Mouse (Mus musculus) embryonic facial prominence, embryonic 14.5 days (tissue): ENCODE measurements around the gene Celsr1. TPM values are rescaled to one million over a fixed set of nuclear protein-coding genes. Genes with fewer than 3 reads are reported as not detected.

Experiments
- ATAC-seq: fragments of 200-750 bp; cut with Nextera tagmentation; 2 replicates; pipeline ENCODE4 v1.8.0; 2017; ENCODE audit warnings: low read depth, moderate number of reproducible peaks, moderate TSS enrichment
- DNase-seq: peaks from one replicate; pipeline ENCODE4 v3.0.0-alpha.2; 2015; ENCODE audit warnings: low spot score
- H3K27ac ChIP-seq: fragments of 300-500 bp; sonication (generic); replicated peaks from 2 replicates; pipeline ENCODE4 v1.5.1; 2014; ENCODE audit warnings: low read depth, mild to moderate bottlenecking, low read length, moderate library complexity
- H3K27me3 ChIP-seq: fragments of 300-500 bp; sonication (generic); replicated peaks from 2 replicates; pipeline ENCODE4 v1.6.1; 2014; ENCODE audit warnings: low read length; ENCODE audit not compliant: control insufficient read depth, insufficient read depth
- H3K36me3 ChIP-seq: fragments of 300-500 bp; sonication (generic); 2 replicates; pipeline ENCODE4 v1.6.1; 2014; ENCODE audit warnings: low read length, mixed read lengths; ENCODE audit not compliant: control insufficient read depth, insufficient read depth
- H3K4me1 ChIP-seq: fragments of 300-500 bp; sonication (generic); 2 replicates; pipeline ENCODE4 v1.6.1; 2014; ENCODE audit warnings: antibody characterized with exemption, low read length; ENCODE audit not compliant: control insufficient read depth, insufficient read depth
- H3K4me2 ChIP-seq: fragments of 300-500 bp; sonication (generic); 2 replicates; pipeline ENCODE4 v1.6.1; 2014; ENCODE audit warnings: low read depth, mild to moderate bottlenecking, low read length, moderate library complexity, mixed read lengths
- H3K4me3 ChIP-seq: fragments of 300-500 bp; sonication (generic); 2 replicates; pipeline ENCODE4 v1.5.1; 2014; ENCODE audit warnings: low read depth, mild to moderate bottlenecking, low read length
- H3K9ac ChIP-seq: fragments of 300-500 bp; sonication (generic); 2 replicates; pipeline ENCODE4 v1.6.1; 2014; ENCODE audit warnings: low read depth, mild to moderate bottlenecking, low read length, moderate library complexity, mixed read lengths
- H3K9me3 ChIP-seq: fragments of 300-500 bp; sonication (generic); 2 replicates; pipeline ENCODE4 v1.6.1; 2016; ENCODE audit warnings: low read length; ENCODE audit not compliant: control insufficient read depth
- WGBS: fragments of 180-500 bp; shearing (Covaris S2); extraction: QIAGEN DNeasy Blood & Tissue Kit; methylation state at CpG from one replicate; pipeline ENCODE4 v1.1.7; 2014; 5-methylcytosine and 5-hydroxymethylcytosine counted together
- polyA plus RNA-seq: library from polyadenylated mRNA; unstranded; fragments of >200 nt; fragmentation: Nextera tagmentation; extraction: Ambion mirVana; gene quantifications from 2 replicates; pipeline ENCODE4 v1.2.1, GENCODE M21; 2014

The Celsr1 gene
- polyA plus RNA-seq, 1 experiment from 2014 or later, result 5.5 TPM

GRCm38 (mm10) chr15:85947541-85947940 is 86.0 kb downstream of the Celsr1 start:
- Histone ChIP-seq H3K4me3 (no peak overlapping the region), H3K9ac (no peak overlapping the region), H3K27ac (no peak overlapping the region), H3K36me3 (no peaks in the 10 kb centered on the region), H3K9me3 (no peaks in the 10 kb centered on the region), H3K4me2 (no peak overlapping the region), H3K27me3 (no peaks in the 10 kb centered on the region), H3K4me1 (peaks cover 4% of the 10 kb centered on the region)
- WGBS, result 45% methylated on average over 9 of the region's 9 CpGs
- DNase-seq (peak; percentile 65), ATAC-seq (peak; percentile 86)

GRCm38 (mm10) chr15:85935627-85936049 is 97.9 kb downstream of the Celsr1 start:
- H3K36me3 ChIP-seq, result no peaks in the 10 kb centered on the region
- no peaks in the 10 kb centered on the region for H3K4me1 ChIP-seq
- H3K9me3 ChIP-seq, result no peaks in the 10 kb centered on the region
- no peak overlapping the region for H3K4me2 ChIP-seq
- 25% methylated on average over 5 of the region's 5 CpGs for WGBS
- ATAC-seq, result peak; percentile 30; the same call in 1 of the 2 replicates
- no peak overlapping the region for H3K4me3 ChIP-seq
- H3K9ac ChIP-seq, result no peak overlapping the region
- DNase-seq, result peak; percentile 48
- H3K27me3 ChIP-seq, result no peaks in the 10 kb centered on the region
- no peak overlapping the region for H3K27ac ChIP-seq

GRCm38 (mm10) chr15:85928161-85928560 is 105.4 kb downstream of the Celsr1 start:
- 83% methylated on average over 12 of the region's 12 CpGs for WGBS
- ATAC-seq, result no peak
- no peaks in the 10 kb centered on the region for H3K9me3 ChIP-seq
- H3K9ac ChIP-seq, result no peak overlapping the region
- H3K4me1 ChIP-seq, result no peaks in the 10 kb centered on the region
- no peak overlapping the region for H3K4me2 ChIP-seq
- no peak for DNase-seq
- no peak overlapping the region for H3K27ac ChIP-seq
- H3K4me3 ChIP-seq, result no peak overlapping the region
- no peaks in the 10 kb centered on the region for H3K36me3 ChIP-seq
- H3K27me3 ChIP-seq, result no peaks in the 10 kb centered on the region

- 91% methylated on average over 10 of the region's 11 CpGs for WGBS
- H3K4me1 ChIP-seq, result no peaks in the 10 kb centered on the region
Observed at GRCm38 (mm10) chr15:85921855-85922254, 111.7 kb downstream of the Celsr1 start.

GRCm38 (mm10) chr15:85919892-85920248 is 113.7 kb downstream of the Celsr1 start:
- WGBS, result 79% methylated on average over 8 of the region's 8 CpGs
- ATAC-seq (no peak), DNase-seq (no peak)
- Histone ChIP-seq H3K4me3 (no peak overlapping the region), H3K36me3 (no peaks in the 10 kb centered on the region), H3K9ac (no peak overlapping the region), H3K4me1 (no peaks in the 10 kb centered on the region), H3K4me2 (no peak overlapping the region), H3K27me3 (no peaks in the 10 kb centered on the region), H3K9me3 (no peaks in the 10 kb centered on the region), H3K27ac (no peak overlapping the region)

More at GRCm38 (mm10) chr15:85921855-85922254, 111.7 kb downstream of the Celsr1 start:
- Histone ChIP-seq H3K4me2 (no peak overlapping the region), H3K27me3 (no peaks in the 10 kb centered on the region), H3K27ac (no peak overlapping the region), H3K9ac (no peak overlapping the region), H3K36me3 (no peaks in the 10 kb centered on the region), H3K9me3 (no peaks in the 10 kb centered on the region), H3K4me3 (no peak overlapping the region)
- DNase-seq, result no peak
- ATAC-seq, result no peak

GRCm38 (mm10) chr15:85919191-85919891 is 114.2 kb downstream of the Celsr1 start:
- Histone ChIP-seq H3K27ac (no peak overlapping the region), H3K4me1 (no peaks in the 10 kb centered on the region), H3K9ac (no peak overlapping the region), H3K9me3 (no peaks in the 10 kb centered on the region), H3K36me3 (no peaks in the 10 kb centered on the region), H3K4me2 (no peak overlapping the region), H3K4me3 (no peak overlapping the region), H3K27me3 (no peaks in the 10 kb centered on the region)
- DNase-seq (no peak), ATAC-seq (no peak)
- WGBS, result 66% methylated on average over 8 of the region's 8 CpGs

- Histone ChIP-seq H3K4me1 (peaks cover 9% of the 10 kb centered on the region), H3K4me3 (no peak overlapping the region), H3K9ac (no peak overlapping the region), H3K9me3 (0 out of 2 replicates have a peak, but pooled peaks cover 5% of the 10 kb centered on the region), H3K27ac (no peak overlapping the region), H3K27me3 (no peaks in the 10 kb centered on the region), H3K4me2 (no peak overlapping the region), H3K36me3 (0 out of 2 replicates have a peak, but pooled peaks cover 3% of the 10 kb centered on the region)
- DNase-seq (peak; percentile 35), ATAC-seq (no peak)
- WGBS, result 33% methylated on average over 2 of the region's 2 CpGs
Observed at GRCm38 (mm10) chr15:85913605-85914004, 120.0 kb downstream of the Celsr1 start.

- H3K4me1 ChIP-seq, result peaks cover 9% of the 10 kb centered on the region
- DNase-seq (peak; percentile 50), ATAC-seq (peak; percentile 71)
- H3K4me2 ChIP-seq, result no peak overlapping the region
- no peak overlapping the region for H3K4me3 ChIP-seq
- WGBS, result 42% methylated on average over 9 of the region's 10 CpGs
- no peaks in the 10 kb centered on the region for H3K27me3 ChIP-seq
- H3K27ac ChIP-seq, result peak overlapping the region; percentile 58; the same call in 1 of the 2 replicates
- H3K9me3 ChIP-seq, result 0 out of 2 replicates have a peak, but pooled peaks cover 5% of the 10 kb centered on the region
- H3K36me3 ChIP-seq, result 0 out of 2 replicates have a peak, but pooled peaks cover 3% of the 10 kb centered on the region
- no peak overlapping the region for H3K9ac ChIP-seq
Observed at GRCm38 (mm10) chr15:85909931-85910330, 123.6 kb downstream of the Celsr1 start.

GRCm38 (mm10) chr15:85909492-85909829 is 124.1 kb downstream of the Celsr1 start:
- no peak for DNase-seq
- 86% methylated on average over 3 of the region's 3 CpGs for WGBS
- Histone ChIP-seq H3K36me3 (0 out of 2 replicates have a peak, but pooled peaks cover 3% of the 10 kb centered on the region), H3K27ac (peak overlapping the region; percentile 5; the same call in 1 of the 2 replicates), H3K4me3 (no peak overlapping the region), H3K27me3 (no peaks in the 10 kb centered on the region), H3K9ac (no peak overlapping the region), H3K9me3 (0 out of 2 replicates have a peak, but pooled peaks cover 5% of the 10 kb centered on the region), H3K4me2 (no peak overlapping the region), H3K4me1 (peaks cover 9% of the 10 kb centered on the region)
- 0 out of 2 replicates have a peak, but pooled peaks have one; percentile 4 for ATAC-seq
